Mouse (Mus musculus) spleen, postnatal 36 days (tissue): ENCODE measurements around the gene Vsig2.

ENCODE experiments used
- DNase-seq, 2 experiments: peaks; one replicate each; pipeline ENCODE4 v3.0.0; 2022; ENCODE audit warnings: low spot score in 2 of 2, mixed read lengths in 1 of 2

Gene Vsig2

GRCm38 (mm10) chr9:37539170-37540025 is at the start of gene Vsig2:
Vsig2 (plus strand) TSS chr9:37539255.
- no peak for DNase-seq

GRCm38 (mm10) chr9:37489446-37490120 is 49.5 kb upstream of the Vsig2 start:
- DNase-seq, result peak; percentile 12 to 16

- DNase-seq, result no peak
These were observed 43.3 kb upstream of the Vsig2 start for GRCm38 (mm10) chr9:37495761-37496160.

GRCm38 (mm10) chr9:37496325-37496724 is 42.7 kb upstream of the Vsig2 start:
- DNase-seq, result no peak

- no peak for DNase-seq
These were observed 38.9 kb upstream of the Vsig2 start for GRCm38 (mm10) chr9:37500201-37500600.

- DNase-seq, result no peak
These were observed 37.9 kb upstream of the Vsig2 start for GRCm38 (mm10) chr9:37501170-37501569.

GRCm38 (mm10) chr9:37504348-37504747 is 34.7 kb upstream of the Vsig2 start:
- no peak for DNase-seq

- DNase-seq, result no peak
These were observed 33.0 kb upstream of the Vsig2 start for GRCm38 (mm10) chr9:37506023-37506422.

- DNase-seq, result no peak
These were observed 27.0 kb upstream of the Vsig2 start for GRCm38 (mm10) chr9:37512097-37512496.

GRCm38 (mm10) chr9:37514456-37514855 is 24.6 kb upstream of the Vsig2 start:
- no peak for DNase-seq

- DNase-seq, result no peak
These were observed 21.6 kb upstream of the Vsig2 start for GRCm38 (mm10) chr9:37517467-37517866.

GRCm38 (mm10) chr9:37518991-37519390 is 20.1 kb upstream of the Vsig2 start:
- DNase-seq, result no peak

- DNase-seq, result no peak
These were observed 19.1 kb upstream of the Vsig2 start for GRCm38 (mm10) chr9:37519995-37520394.

- DNase-seq, result no peak
These were observed 13.6 kb upstream of the Vsig2 start for GRCm38 (mm10) chr9:37525461-37525860.

- DNase-seq, result no peak
These were observed 12.3 kb upstream of the Vsig2 start for GRCm38 (mm10) chr9:37526443-37527395.

- no peak for DNase-seq
These were observed 11.4 kb upstream of the Vsig2 start, which contains the start of gene Esam for GRCm38 (mm10) chr9:37527396-37528224. Esam (plus strand) TSS chr9:37528078.

GRCm38 (mm10) chr9:37528225-37528970 is 10.7 kb upstream of the Vsig2 start:
- no peak for DNase-seq

GRCm38 (mm10) chr9:37530031-37530887 is 8.8 kb upstream of the Vsig2 start:
- no peak for DNase-seq
